Mouse (Mus musculus): ENCODE data around the gene Anapc10. TPM values are rescaled to one million over a fixed set of nuclear protein-coding genes. Genes with fewer than 3 reads are reported as not detected.

Gene Anapc10
- polyA plus RNA-seq, 1 experiment from 2014 or later: 51.3 TPM

Other genes with a start within 250 kb of the Anapc10 start
- 12.3 and 14.8 TPM in 2 replicates for gene Otud4, start 72.2 kb upstream of the Anapc10 start, polyA plus RNA-seq (2015; fragmentation: Nextera tagmentation; extraction: Ambion mirVana)
- 84.5 and 94.5 TPM in 2 replicates for gene Abce1, start 80 bp upstream of the Anapc10 start, polyA plus RNA-seq (2015; fragmentation: Nextera tagmentation; extraction: Ambion mirVana)

Data from forebrain, embryonic 13.5 days (tissue).